Mouse (Mus musculus): ENCODE results near the gene Cap2. TPM values are rescaled to one million over a fixed set of nuclear protein-coding genes. Genes with fewer than 3 reads are reported as not detected.

Gene Cap2
- not detected in 2 replicates for polyA plus RNA-seq (2012)

DNA sequence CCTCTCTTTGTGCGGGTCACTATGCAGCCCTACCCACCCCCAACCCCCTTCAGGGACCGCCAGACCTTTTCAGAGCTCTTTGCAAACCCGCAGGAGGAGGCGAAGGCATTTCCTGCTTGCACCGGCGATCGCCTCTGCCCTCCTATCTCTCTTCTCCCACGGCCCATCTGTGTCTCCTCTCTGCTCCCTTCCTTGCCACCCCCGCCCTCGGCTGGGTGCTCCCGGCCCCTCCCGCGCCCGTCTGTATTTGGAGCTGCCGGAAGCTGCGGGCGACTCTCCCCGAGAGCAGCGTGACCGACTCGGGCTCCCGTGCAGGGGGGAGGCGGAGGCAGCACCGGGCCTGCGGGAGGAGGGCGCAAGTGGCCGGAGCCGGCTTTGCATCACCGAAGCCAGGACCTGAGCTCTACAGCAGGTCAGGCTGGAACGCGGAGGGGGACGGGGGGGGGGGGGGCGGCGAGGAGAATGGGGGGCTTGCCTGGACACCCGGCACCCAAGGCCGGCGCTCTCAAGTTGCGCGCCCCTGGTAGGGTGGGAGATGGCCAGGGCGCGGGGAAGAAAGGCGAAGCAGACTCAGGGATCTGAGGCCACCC lies at the start of gene Cap2:
Gene Cap2, plus strand, starts transcription at position 49 of the 590 bp plus-strand sequence.
- TF ChIP-seq GATA1 (IDR thresholded peaks at IDR 0.05; ENCODE audit: low read length) (no peak), TAL1 (IDR thresholded peaks at IDR 0.05; ENCODE audit: low read length) (no peak)
- no peaks in the 10 kb centered on the region for H3K9me3 ChIP-seq (ENCODE audit: control insufficient read depth, low read length)
- H3K27me3 ChIP-seq (ENCODE audit: control insufficient read depth) = peaks cover 21% of the 10 kb centered on the region
- no peaks in the 10 kb centered on the region for H3K36me3 ChIP-seq (ENCODE audit: control insufficient read depth)
- no peaks in the 10 kb centered on the region; the same call in 1 of the 2 replicates for H3K4me1 ChIP-seq (ENCODE audit: control insufficient read depth)
- H3K4me3 ChIP-seq (replicated peaks) = peak within 1 kb of the TSS; percentile 30

DNA sequence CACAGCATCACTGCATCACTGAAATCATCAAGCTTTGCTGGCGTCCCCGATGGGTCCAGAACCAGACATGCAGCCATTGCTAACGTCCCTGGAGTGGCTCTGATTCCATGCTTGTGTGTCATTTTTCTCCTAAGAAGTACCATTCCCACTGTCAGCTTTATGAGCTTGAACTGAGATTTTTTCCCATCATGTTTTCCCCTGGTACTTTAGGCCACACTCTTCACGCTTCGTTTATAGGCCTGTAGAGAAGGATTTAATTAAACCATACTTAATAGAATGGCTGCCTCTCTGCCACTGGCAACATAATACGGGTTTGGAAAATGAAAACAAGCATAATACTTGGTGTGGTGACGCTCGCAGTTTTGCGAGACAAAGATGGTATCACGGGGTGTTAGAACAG lies 42.1 kb upstream of the Cap2 start:
- no peaks in the 10 kb centered on the region for H3K27me3 ChIP-seq (ENCODE audit: control insufficient read depth)
- H3K9me3 ChIP-seq (ENCODE audit: control insufficient read depth, low read length) = no peaks in the 10 kb centered on the region
- no peaks in the 10 kb centered on the region for H3K4me1 ChIP-seq (ENCODE audit: control insufficient read depth)
- no peaks in the 10 kb centered on the region for H3K36me3 ChIP-seq (ENCODE audit: control insufficient read depth)
- H3K4me3 ChIP-seq (replicated peaks) = no peak overlapping the region
- TF ChIP-seq GATA1 (IDR thresholded peaks at IDR 0.05; ENCODE audit: low read length) = no peak
- no peak for TF ChIP-seq TAL1 (IDR thresholded peaks at IDR 0.05; ENCODE audit: low read length)

DNA sequence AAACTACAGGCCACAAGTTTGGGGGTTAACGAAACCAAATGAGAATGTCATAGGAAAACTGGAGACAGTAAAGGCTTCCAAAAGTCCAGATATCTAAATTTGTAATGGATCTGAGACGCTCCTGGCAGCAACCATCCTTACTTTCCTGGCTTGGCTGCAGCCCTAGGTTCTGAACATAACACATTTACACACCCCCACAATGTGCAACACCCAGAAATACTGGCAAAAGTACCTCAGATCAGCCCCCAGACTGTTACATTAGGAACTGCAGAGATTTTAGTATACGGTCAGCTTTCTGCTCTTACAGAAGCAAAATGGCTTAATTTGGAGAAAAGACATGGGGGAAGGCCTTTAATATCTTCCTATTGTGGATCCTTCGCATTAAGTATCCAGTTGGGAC lies 39.4 kb upstream of the Cap2 start:
- Histone ChIP-seq H3K36me3 (ENCODE audit: control insufficient read depth) (no peaks in the 10 kb centered on the region), H3K4me1 (ENCODE audit: control insufficient read depth) (no peaks in the 10 kb centered on the region), H3K27me3 (ENCODE audit: control insufficient read depth) (no peaks in the 10 kb centered on the region), H3K4me3 (replicated peaks) (no peak overlapping the region), H3K9me3 (ENCODE audit: control insufficient read depth, low read length) (no peaks in the 10 kb centered on the region)
- no peak for TF ChIP-seq TAL1 (IDR thresholded peaks at IDR 0.05; ENCODE audit: low read length)
- TF ChIP-seq GATA1 (IDR thresholded peaks at IDR 0.05; ENCODE audit: low read length) = no peak

GRCm38 (mm10) chr13:46463764-46464163 lies 37.9 kb upstream of the Cap2 start:
- TF ChIP-seq TAL1 (IDR thresholded peaks at IDR 0.05; ENCODE audit: low read length) = no peak
- no peak for TF ChIP-seq GATA1 (IDR thresholded peaks at IDR 0.05; ENCODE audit: low read length)
- no peak overlapping the region for H3K4me3 ChIP-seq (replicated peaks)
- H3K27me3 ChIP-seq (ENCODE audit: control insufficient read depth) = no peaks in the 10 kb centered on the region
- no peaks in the 10 kb centered on the region for H3K4me1 ChIP-seq (ENCODE audit: control insufficient read depth)
- H3K36me3 ChIP-seq (ENCODE audit: control insufficient read depth) = no peaks in the 10 kb centered on the region
- no peaks in the 10 kb centered on the region for H3K9me3 ChIP-seq (ENCODE audit: control insufficient read depth, low read length)

DNA sequence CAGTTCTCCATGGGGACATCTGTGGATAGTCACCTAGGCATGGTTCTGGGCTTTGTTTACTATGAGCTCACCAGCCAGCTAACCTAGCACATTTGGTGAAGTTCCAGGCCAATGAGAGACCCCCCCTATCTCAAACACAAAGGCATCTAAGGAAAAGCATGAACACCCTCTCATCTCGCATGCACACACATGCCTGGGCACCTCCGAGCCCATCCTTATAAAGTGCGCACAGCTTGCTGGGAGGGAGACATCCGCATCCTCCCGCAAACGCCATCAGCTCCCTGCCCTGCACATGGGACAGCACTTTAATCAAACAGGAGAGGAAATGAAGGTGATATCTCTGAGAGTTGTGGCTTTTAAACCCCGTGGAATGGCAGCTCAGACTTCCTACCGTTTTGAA lies 33.4 kb upstream of the Cap2 start:
- no peaks in the 10 kb centered on the region for H3K36me3 ChIP-seq (ENCODE audit: control insufficient read depth)

DNA sequence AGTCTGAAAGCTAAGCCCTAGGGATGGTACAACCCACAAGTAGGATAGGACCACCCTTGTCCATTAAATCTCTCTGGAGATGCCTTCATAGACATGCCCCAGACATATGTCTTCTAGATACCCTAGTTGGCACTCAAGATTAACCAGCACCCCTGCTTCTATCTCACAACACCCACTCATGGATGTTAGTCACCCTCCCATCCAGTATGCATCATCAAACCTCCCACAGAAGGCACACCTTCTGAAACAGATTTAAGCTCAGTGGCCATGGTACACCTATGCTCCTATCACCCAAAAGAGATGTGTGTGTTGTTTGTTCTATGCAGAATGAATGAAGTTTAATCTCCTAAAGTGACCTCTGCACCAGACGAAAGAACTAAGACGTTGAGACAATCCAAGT lies 32.1 kb upstream of the Cap2 start:
- Histone ChIP-seq H3K36me3 (ENCODE audit: control insufficient read depth) (no peaks in the 10 kb centered on the region), H3K4me3 (replicated peaks) (no peak overlapping the region), H3K27me3 (ENCODE audit: control insufficient read depth) (no peaks in the 10 kb centered on the region), H3K9me3 (ENCODE audit: control insufficient read depth, low read length) (no peaks in the 10 kb centered on the region), H3K4me1 (ENCODE audit: control insufficient read depth) (no peaks in the 10 kb centered on the region)
- TF ChIP-seq TAL1 (IDR thresholded peaks at IDR 0.05; ENCODE audit: low read length) (no peak), GATA1 (IDR thresholded peaks at IDR 0.05; ENCODE audit: low read length) (no peak)

More for the DNA sequence above, 33.4 kb upstream of the Cap2 start:
- Histone ChIP-seq H3K9me3 (ENCODE audit: control insufficient read depth, low read length) (no peaks in the 10 kb centered on the region), H3K27me3 (ENCODE audit: control insufficient read depth) (no peaks in the 10 kb centered on the region), H3K4me1 (ENCODE audit: control insufficient read depth) (no peaks in the 10 kb centered on the region), H3K4me3 (replicated peaks) (no peak overlapping the region)
- no peak for TF ChIP-seq GATA1 (IDR thresholded peaks at IDR 0.05; ENCODE audit: low read length)
- no peak for TF ChIP-seq TAL1 (IDR thresholded peaks at IDR 0.05; ENCODE audit: low read length)

DNA sequence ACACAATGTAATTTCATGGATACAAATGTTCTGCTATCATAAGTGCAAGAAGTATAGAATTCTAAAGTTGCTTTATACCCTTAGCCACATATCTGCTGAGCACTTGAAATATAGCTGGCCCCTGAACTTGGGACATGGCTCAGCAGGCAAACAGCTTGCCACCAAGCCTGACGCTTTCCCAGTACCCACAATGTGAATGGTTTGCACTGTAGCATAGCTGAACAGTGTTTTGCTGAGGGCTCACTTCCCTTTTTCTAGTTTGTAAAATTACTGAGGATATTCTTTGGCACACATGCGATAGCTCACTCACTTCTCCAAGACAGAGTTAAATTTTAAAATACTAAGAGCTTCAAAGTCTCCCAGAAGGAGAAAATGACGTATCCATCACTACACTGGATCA lies 20.4 kb upstream of the Cap2 start:
- Histone ChIP-seq H3K9me3 (ENCODE audit: control insufficient read depth, low read length) (no peaks in the 10 kb centered on the region), H3K27me3 (ENCODE audit: control insufficient read depth) (no peaks in the 10 kb centered on the region), H3K4me3 (replicated peaks) (no peak overlapping the region), H3K36me3 (ENCODE audit: control insufficient read depth) (no peaks in the 10 kb centered on the region), H3K4me1 (ENCODE audit: control insufficient read depth) (no peaks in the 10 kb centered on the region)
- TF ChIP-seq TAL1 (IDR thresholded peaks at IDR 0.05; ENCODE audit: low read length) (no peak), GATA1 (IDR thresholded peaks at IDR 0.05; ENCODE audit: low read length) (no peak)

GRCm38 (mm10) chr13:46485605-46486004 lies 16.0 kb upstream of the Cap2 start:
- Histone ChIP-seq H3K4me3 (replicated peaks) (no peak overlapping the region), H3K27me3 (ENCODE audit: control insufficient read depth) (no peaks in the 10 kb centered on the region), H3K4me1 (ENCODE audit: control insufficient read depth) (no peaks in the 10 kb centered on the region), H3K36me3 (ENCODE audit: control insufficient read depth) (no peaks in the 10 kb centered on the region), H3K9me3 (ENCODE audit: control insufficient read depth, low read length) (no peaks in the 10 kb centered on the region)
- TF ChIP-seq TAL1 (IDR thresholded peaks at IDR 0.05; ENCODE audit: low read length) (no peak), GATA1 (IDR thresholded peaks at IDR 0.05; ENCODE audit: low read length) (no peak)

DNA sequence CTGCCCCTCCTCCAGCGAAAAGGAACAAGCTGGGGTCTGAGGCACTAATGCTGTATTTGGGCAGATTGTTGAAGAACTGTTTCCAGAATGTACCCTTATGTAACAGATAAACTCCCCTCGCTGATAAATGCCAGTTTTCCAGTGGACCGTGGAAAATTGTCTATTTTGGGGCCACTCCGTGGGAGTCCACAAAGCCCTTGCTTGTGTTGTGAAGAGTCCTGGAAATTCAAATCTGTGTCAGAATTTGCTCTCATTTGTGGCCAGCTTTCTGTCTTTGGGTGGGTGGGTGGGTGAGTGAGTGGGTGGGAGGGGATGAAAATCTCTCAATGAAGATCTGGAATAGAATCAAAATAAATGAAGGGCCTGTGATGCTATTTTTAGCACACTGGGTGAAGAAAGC lies 13.5 kb upstream of the Cap2 start:
- no peaks in the 10 kb centered on the region for H3K4me1 ChIP-seq (ENCODE audit: control insufficient read depth)

GRCm38 (mm10) chr13:46490644-46491043 lies 11.0 kb upstream of the Cap2 start:
- no peak overlapping the region for H3K4me3 ChIP-seq (replicated peaks)
- TF ChIP-seq GATA1 (IDR thresholded peaks at IDR 0.05; ENCODE audit: low read length) (no peak), TAL1 (IDR thresholded peaks at IDR 0.05; ENCODE audit: low read length) (no peak)
- H3K4me1 ChIP-seq (ENCODE audit: control insufficient read depth) = no peaks in the 10 kb centered on the region
- H3K9me3 ChIP-seq (ENCODE audit: control insufficient read depth, low read length) = peaks cover 2% of the 10 kb centered on the region; the same call in 1 of the 2 replicates
- H3K36me3 ChIP-seq (ENCODE audit: control insufficient read depth) = no peaks in the 10 kb centered on the region
- H3K27me3 ChIP-seq (ENCODE audit: control insufficient read depth) = no peaks in the 10 kb centered on the region

More for the DNA sequence above, 13.5 kb upstream of the Cap2 start:
- Histone ChIP-seq H3K9me3 (ENCODE audit: control insufficient read depth, low read length) (no peaks in the 10 kb centered on the region), H3K36me3 (ENCODE audit: control insufficient read depth) (no peaks in the 10 kb centered on the region), H3K4me3 (replicated peaks) (no peak overlapping the region), H3K27me3 (ENCODE audit: control insufficient read depth) (no peaks in the 10 kb centered on the region)
- no peak for TF ChIP-seq TAL1 (IDR thresholded peaks at IDR 0.05; ENCODE audit: low read length)

All from erythroblast, embryonic 14.5 days (primary cell).